Mouse (Mus musculus) embryonic fibroblast, embryonic 13.5 days (primary cell): Measurements from ENCODE around the gene Tnfrsf9.

Experiments
- CTCF ChIP-seq: IDR thresholded peaks from 2 replicates; pipeline ENCODE4 v1.5.1; 2011; ENCODE audit warnings: mild to moderate bottlenecking, control low read depth, low read length, moderate library complexity, borderline replicate concordance; ENCODE audit not compliant: insufficient read depth
- POLR2A ChIP-seq: IDR thresholded peaks from 2 replicates; pipeline ENCODE4 v1.6.1; 2011; ENCODE audit warnings: low read depth, mild to moderate bottlenecking, control low read depth, low read length, moderate library complexity

DNA sequence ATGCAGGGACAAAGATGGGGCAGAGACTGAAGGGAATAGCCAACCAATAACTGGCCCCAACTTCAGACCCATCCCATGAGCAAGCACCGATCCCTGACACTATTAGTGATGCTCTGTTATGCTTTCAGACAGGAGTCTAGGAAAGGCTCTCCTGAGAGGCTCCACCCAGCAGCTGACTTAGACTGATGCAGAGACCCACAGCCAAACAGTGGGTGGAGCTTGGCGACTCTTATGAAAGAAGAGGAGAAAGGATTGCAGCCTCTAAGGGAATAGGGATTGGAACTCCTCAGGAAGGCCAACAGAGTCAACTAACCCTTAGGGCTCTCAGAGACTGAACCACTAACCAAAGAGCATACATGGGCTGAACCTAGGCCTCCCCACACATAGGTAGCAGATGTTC, 49.3 kb downstream of the Tnfrsf9 start:
- no peak for TF ChIP-seq POLR2A
- TF ChIP-seq CTCF, result no peak
